Mouse (Mus musculus): ENCODE measurements around the gene Arl11. TPM values are rescaled to one million over a fixed set of nuclear protein-coding genes. Genes with fewer than 3 reads are reported as not detected.
"Not testable (repeated sequence)": the region's sequence is repeated elsewhere in the genome, so short reads cannot be mapped to it uniquely, and the experiment has no call there.

Gene Arl11
- polyA plus RNA-seq, 1 experiment, result 0.74 TPM

DNA sequence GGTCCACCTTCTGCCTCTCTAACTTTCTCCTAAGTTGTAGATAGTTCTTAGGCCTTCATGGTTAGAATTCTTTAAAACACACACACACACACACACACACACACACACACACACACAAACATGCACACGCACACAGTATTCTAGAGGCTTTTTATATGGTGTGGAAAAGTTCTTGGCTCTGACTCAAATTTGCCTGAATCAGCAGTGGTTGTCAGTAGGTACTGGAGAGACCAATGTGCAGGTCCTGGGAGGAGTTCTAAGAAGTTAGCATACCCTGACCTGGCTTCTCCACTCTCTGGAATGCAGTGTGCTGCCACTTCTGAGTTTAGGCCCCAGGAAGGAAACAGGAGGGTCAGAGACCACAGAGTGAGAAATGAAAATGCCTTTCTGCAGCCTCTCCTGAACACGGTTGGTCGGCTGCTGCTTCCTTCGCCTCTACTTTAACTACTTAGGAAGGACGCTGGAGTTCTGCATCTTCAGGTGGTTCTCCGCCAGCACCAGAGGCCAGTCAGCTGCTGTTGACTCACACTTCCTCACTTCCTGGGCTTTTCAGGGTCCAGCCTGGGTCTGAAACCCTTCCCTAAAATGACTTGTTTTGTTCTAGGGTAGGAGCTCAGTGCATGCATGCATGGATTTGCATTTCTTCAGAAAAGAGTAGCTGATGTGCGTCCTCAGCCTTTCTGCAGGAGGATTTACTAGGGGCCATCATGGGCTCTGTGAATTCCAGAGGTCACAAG is 651 bp downstream of the Arl11 start:
- H3K27me3 ChIP-seq (replicated peaks; ENCODE audit: control insufficient read depth, insufficient read depth, low read length), result no peaks in the 10 kb centered on the region
- no peak for TF ChIP-seq CTCF (conservative IDR thresholded peaks at IDR 0.05; ENCODE audit: insufficient read depth, insufficient read length, low read depth, low read length)
- no peak for TF ChIP-seq POLR2A (IDR thresholded peaks at IDR 0.05; ENCODE audit: low read depth, low read length)
- DNase-seq, result no peak
- WGBS, result 51% methylated on average over 7 of the region's 7 CpGs
- H3K27ac ChIP-seq (ENCODE audit: insufficient read depth, low read depth, low read length), result no peak overlapping the region
- no peak overlapping the region for H3K4me3 ChIP-seq (ENCODE audit: insufficient read depth, low read depth, low read length)
- H3K4me1 ChIP-seq (ENCODE audit: control insufficient read depth, insufficient read depth, low read length), result no peaks in the 10 kb centered on the region
- no peaks in the 10 kb centered on the region for H3K36me3 ChIP-seq (ENCODE audit: control insufficient read depth, insufficient read depth, low read length)

DNA sequence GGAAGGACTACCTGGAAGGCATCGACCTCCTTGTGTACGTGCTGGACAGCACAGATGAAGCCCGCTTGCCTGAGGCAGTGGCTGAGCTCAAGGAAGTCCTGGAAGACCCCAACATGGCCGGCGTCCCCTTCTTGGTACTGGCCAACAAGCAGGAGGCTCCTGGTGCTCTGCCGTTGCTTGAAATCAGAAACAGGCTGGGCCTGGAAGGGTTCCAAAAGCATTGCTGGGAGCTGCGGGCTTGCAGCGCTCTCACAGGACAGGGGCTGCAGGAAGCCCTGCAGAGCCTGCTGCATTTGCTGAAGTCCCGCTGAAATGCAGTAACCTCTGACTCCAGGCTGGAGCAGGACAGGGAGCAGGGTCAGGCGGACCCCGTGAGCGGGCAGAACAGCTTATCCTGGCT is 1.4 kb downstream of the Arl11 start:
- no peaks in the 10 kb centered on the region for H3K36me3 ChIP-seq (ENCODE audit: control insufficient read depth, insufficient read depth, low read length)
- no peak overlapping the region for H3K27ac ChIP-seq (ENCODE audit: insufficient read depth, low read depth, low read length)
- no peak for DNase-seq
- 62% methylated on average over 12 of the region's 12 CpGs for WGBS
- H3K27me3 ChIP-seq (replicated peaks; ENCODE audit: control insufficient read depth, insufficient read depth, low read length), result no peaks in the 10 kb centered on the region
- no peaks in the 10 kb centered on the region for H3K4me1 ChIP-seq (ENCODE audit: control insufficient read depth, insufficient read depth, low read length)
- no peak overlapping the region for H3K4me3 ChIP-seq (ENCODE audit: insufficient read depth, low read depth, low read length)
- no peak for TF ChIP-seq POLR2A (IDR thresholded peaks at IDR 0.05; ENCODE audit: low read depth, low read length)
- no peak for TF ChIP-seq CTCF (conservative IDR thresholded peaks at IDR 0.05; ENCODE audit: insufficient read depth, insufficient read length, low read depth, low read length)

DNA sequence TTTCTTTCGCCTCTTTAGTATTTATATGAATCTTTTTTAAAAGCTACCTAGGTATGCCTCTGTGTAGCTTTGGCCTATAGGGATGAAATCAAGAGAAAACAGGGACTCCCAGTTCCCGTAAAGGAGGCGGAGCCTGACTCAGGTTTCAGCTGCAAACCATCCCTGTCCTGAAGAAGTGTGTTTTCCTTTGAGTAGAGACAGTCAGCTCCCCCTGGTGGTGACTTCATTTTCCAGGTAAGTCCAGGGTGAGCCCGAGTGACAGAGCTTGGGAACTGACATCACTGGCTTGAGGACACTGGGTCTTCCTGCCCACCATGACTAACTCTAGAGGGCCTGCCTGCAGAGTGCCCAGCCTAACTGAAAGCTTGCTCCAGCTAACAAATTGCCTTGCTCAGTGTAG is 7.3 kb downstream of the Arl11 start:
- H3K27ac ChIP-seq (ENCODE audit: insufficient read depth, low read depth, low read length), result no peak overlapping the region
- H3K4me1 ChIP-seq (ENCODE audit: control insufficient read depth, insufficient read depth, low read length), result no peaks in the 10 kb centered on the region
- TF ChIP-seq POLR2A (IDR thresholded peaks at IDR 0.05; ENCODE audit: low read depth, low read length) (no peak), CTCF (conservative IDR thresholded peaks at IDR 0.05; ENCODE audit: insufficient read depth, insufficient read length, low read depth, low read length) (peak; percentile 67)
- H3K4me3 ChIP-seq (ENCODE audit: insufficient read depth, low read depth, low read length), result no peak overlapping the region
- no peaks in the 10 kb centered on the region for H3K36me3 ChIP-seq (ENCODE audit: control insufficient read depth, insufficient read depth, low read length)
- no peaks in the 10 kb centered on the region for H3K27me3 ChIP-seq (replicated peaks; ENCODE audit: control insufficient read depth, insufficient read depth, low read length)
- 37% methylated on average over 4 of the region's 4 CpGs for WGBS
- DNase-seq, result peak; percentile 63

DNA sequence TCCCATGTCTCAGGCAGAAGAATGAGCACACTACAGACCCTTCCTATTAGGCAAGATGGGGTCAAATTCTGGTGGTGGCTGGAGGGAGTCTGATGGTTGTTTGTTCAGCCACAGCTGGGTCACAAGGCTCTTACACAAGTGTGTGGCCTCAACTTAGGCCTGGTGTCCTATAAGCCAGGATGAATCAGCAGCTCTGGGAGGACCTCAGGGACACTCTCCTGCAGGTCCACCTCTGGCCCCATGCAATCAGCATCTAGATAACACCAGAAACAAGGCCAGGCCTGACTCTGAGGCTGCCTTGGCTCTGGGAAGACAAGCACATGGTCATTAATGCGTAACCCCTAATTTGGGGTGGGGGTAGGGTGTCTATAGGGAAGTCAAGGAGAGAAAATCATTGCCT is 11.2 kb downstream of the Arl11 start:
- no peaks in the 10 kb centered on the region for H3K36me3 ChIP-seq (ENCODE audit: control insufficient read depth, insufficient read depth, low read length)
- no peaks in the 10 kb centered on the region for H3K4me1 ChIP-seq (ENCODE audit: control insufficient read depth, insufficient read depth, low read length)
- H3K27me3 ChIP-seq (replicated peaks; ENCODE audit: control insufficient read depth, insufficient read depth, low read length), result no peaks in the 10 kb centered on the region
- no peak overlapping the region for H3K27ac ChIP-seq (ENCODE audit: insufficient read depth, low read depth, low read length)
- DNase-seq, result no peak
- WGBS, result 91% methylated on average over 1 of the region's 1 CpGs
- no peak overlapping the region for H3K4me3 ChIP-seq (ENCODE audit: insufficient read depth, low read depth, low read length)
- TF ChIP-seq POLR2A (IDR thresholded peaks at IDR 0.05; ENCODE audit: low read depth, low read length), result no peak
- no peak for TF ChIP-seq CTCF (conservative IDR thresholded peaks at IDR 0.05; ENCODE audit: insufficient read depth, insufficient read length, low read depth, low read length)

DNA sequence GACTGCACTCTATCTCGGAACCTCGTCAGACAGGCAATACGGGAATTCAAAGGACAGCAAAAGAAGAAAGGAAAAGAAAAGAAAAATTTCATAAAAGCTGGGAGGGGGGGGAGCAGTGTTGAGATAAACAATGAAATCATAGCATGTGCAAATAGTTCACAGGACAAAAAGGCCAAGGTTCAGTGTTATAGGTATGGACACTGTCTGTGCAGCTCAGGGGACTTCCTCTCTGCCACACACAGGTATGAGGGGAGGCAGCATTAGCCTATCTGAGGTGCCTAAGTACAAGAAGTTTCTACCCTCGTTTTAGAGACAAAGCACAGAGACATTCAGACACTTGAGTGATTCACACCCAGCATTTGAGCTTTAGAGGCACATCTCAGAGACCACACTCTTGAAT is 11.6 kb downstream of the Arl11 start:
- TF ChIP-seq CTCF (conservative IDR thresholded peaks at IDR 0.05; ENCODE audit: insufficient read depth, insufficient read length, low read depth, low read length), result no peak
- no peak for TF ChIP-seq POLR2A (IDR thresholded peaks at IDR 0.05; ENCODE audit: low read depth, low read length)
- DNase-seq, result no peak
- Histone ChIP-seq H3K27ac (ENCODE audit: insufficient read depth, low read depth, low read length) (no peak overlapping the region), H3K36me3 (ENCODE audit: control insufficient read depth, insufficient read depth, low read length) (no peaks in the 10 kb centered on the region), H3K4me3 (ENCODE audit: insufficient read depth, low read depth, low read length) (no peak overlapping the region), H3K4me1 (ENCODE audit: control insufficient read depth, insufficient read depth, low read length) (no peaks in the 10 kb centered on the region), H3K27me3 (replicated peaks; ENCODE audit: control insufficient read depth, insufficient read depth, low read length) (no peaks in the 10 kb centered on the region)
- WGBS, result 82% methylated on average over 4 of the region's 4 CpGs

DNA sequence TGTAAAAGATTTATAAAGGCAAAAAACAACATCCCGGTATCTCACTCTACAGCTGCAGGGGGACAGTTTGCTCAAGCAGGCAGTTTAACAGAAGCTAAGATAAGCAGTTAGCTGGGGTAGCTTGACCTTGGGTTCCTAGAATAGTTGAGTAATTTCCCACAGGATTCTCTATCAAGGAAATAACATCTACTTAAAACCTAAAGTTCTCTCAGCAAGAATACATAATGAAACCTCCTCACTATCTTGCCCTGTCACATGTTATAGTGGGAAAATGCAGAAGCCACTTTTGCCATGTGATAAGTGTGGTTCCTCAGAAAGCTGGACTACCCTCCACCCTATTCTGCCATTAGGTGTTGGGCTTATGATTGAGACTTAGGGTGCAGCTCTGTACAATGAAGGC is 13.2 kb downstream of the Arl11 start:
- 96% methylated on average over 1 of the region's 1 CpGs for WGBS
- Histone ChIP-seq H3K27me3 (replicated peaks; ENCODE audit: control insufficient read depth, insufficient read depth, low read length) (no peaks in the 10 kb centered on the region), H3K4me3 (ENCODE audit: insufficient read depth, low read depth, low read length) (no peak overlapping the region), H3K36me3 (ENCODE audit: control insufficient read depth, insufficient read depth, low read length) (no peaks in the 10 kb centered on the region), H3K4me1 (ENCODE audit: control insufficient read depth, insufficient read depth, low read length) (no peaks in the 10 kb centered on the region), H3K27ac (ENCODE audit: insufficient read depth, low read depth, low read length) (no peak overlapping the region)
- TF ChIP-seq CTCF (conservative IDR thresholded peaks at IDR 0.05; ENCODE audit: insufficient read depth, insufficient read length, low read depth, low read length) (no peak), POLR2A (IDR thresholded peaks at IDR 0.05; ENCODE audit: low read depth, low read length) (no peak)
- no peak for DNase-seq

DNA sequence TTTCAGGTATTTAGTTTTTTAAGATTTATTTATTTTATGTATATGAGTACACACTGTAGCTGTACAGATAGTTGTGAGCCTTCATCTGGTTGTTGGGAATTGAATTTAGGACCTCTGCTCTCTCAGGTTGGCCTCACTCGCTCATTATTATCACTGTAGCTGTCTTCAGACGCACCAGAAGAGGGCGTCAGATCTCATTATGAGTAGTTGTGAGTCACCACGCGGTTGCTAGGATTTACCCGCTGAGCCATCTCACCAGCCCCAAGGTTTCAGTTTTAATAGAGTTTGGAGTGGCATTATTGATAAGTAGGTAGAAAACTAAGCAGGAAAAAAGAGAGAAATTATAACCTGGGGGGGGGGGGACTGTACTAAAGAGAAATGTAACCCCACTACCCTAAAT is 17.5 kb downstream of the Arl11 start:
- not testable (repeated sequence) for H3K27ac ChIP-seq (ENCODE audit: insufficient read depth, low read depth, low read length); DNase-seq; H3K27me3 ChIP-seq (replicated peaks; ENCODE audit: control insufficient read depth, insufficient read depth, low read length); H3K4me1 ChIP-seq (ENCODE audit: control insufficient read depth, insufficient read depth, low read length); H3K36me3 ChIP-seq (ENCODE audit: control insufficient read depth, insufficient read depth, low read length); H3K4me3 ChIP-seq (ENCODE audit: insufficient read depth, low read depth, low read length)
- peak; percentile 18; the same call in 1 of the 2 replicates for TF ChIP-seq CTCF (conservative IDR thresholded peaks at IDR 0.05; ENCODE audit: insufficient read depth, insufficient read length, low read depth, low read length)
- WGBS, result 43% methylated on average over 6 of the region's 6 CpGs
